Mouse (Mus musculus) v-Abl transformed pro-B cells (cell line): ENCODE data around the gene Gm13199.

Experiments used
- in situ Hi-C, 2 experiments: fragments of 400-800 bp; cut with MboI; formaldehyde crosslinking; loops; one replicate each; pipeline ENCODE4 v1.15.1; 2025; ENCODE audit not compliant: unreplicated experiment in 2 of 2

Gm13199 gene

DNA sequence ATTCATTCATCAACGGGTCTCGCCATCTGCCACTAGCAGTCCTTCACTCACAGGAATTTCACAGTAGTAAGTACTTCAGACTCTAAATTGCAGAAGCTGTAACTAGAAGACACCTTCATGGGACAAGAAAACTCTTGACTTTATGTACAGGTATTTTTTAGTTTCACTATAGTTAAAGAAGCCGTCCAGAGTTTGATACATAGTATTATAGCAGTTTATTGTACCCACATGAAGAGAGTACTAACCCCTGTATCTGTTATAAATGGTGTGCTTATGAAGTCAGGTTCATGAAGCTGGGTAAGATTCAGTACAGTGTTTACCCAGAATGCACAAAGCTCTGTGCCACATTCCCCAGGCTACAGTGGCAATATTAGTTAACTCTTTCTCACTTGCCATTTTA lies at the start of gene Gm13199:
Gm13199 (minus strand) TSS at position 101 of the 400 bp plus-strand sequence.
- in situ Hi-C loops, result no loop called here

DNA sequence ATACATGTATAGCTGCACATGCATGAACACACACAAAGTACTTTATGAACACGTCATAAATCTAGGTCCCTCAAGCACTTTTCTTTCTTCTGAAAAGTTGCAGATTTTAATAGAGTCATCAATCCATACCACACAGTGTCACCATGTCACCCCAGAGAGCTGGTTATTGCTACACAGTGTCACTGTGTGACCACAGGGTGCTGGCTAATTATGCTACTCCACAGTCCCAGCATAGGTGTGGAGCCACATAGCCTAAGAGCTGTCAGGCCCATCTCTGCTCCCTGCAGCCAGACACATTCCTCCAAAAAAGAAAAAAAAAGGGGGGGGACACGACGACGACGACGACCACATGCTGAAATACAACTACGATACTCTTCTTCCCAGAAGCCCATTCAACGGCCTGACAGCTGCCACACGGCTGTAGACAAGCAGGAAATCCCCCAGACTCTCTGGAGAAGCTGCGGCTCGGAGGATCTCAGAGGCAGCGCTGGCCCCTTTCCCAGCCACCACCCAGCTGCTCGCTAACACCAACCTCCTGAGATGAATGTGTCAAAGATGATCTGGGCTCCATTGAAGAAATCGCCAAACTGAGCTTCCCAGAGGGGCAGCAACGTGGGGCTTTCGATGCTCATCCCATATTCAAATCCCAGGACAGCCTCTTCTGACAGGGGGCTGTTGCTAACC lies 48.7 kb upstream of the Gm13199 start:
- in situ Hi-C loops, result loop anchor here in 1 of 2 experiments (25.0 kb wide), 1 partner anchor 824 kb away; no protein-coding TSS in a partner anchor

DNA sequence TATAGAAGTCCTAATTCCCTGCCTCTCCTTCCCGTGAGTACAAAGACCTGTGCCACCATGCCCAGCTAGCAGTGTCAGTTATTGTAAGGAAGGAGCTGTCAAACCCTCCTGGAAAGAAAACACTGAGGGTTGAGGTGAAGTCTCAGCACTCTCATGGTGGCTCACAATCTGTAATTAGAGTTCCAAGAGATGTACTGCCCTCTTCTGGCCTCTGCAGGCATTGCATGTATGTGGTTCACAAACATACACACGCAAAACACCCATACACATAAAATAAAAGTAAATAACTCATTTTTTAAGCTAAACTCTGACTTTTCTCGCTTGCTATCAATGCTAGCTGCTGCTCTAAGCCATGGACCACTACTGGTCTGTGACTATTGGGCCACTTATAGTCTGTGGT lies 43.9 kb upstream of the Gm13199 start:
- in situ Hi-C loops, result loop anchor here (5.0 to 25.0 kb wide), 4 partner anchors 261 to 822 kb away; no protein-coding TSS in a partner anchor

DNA sequence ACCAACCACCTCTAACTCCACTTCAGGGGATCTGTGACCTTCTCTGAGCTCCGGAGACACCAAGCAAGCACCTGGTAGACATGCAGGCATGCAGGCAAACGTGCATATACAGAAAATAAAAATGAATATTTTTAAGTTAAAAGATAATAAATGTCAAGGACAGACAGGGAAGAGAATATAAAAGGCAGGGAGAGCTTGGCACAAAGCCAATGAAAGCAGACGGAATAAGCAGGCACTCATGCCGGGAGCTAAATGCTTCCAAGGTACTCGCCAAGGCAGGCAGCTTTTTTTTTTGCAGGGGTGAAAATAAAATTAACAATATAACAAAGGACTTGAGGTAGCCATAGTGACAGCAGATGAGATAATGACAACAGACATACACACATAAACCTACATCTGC lies 43.4 kb upstream of the Gm13199 start:
- in situ Hi-C loops, result loop anchor here (5.0 to 25.0 kb wide), 4 partner anchors 261 to 821 kb away; no protein-coding TSS in a partner anchor

DNA sequence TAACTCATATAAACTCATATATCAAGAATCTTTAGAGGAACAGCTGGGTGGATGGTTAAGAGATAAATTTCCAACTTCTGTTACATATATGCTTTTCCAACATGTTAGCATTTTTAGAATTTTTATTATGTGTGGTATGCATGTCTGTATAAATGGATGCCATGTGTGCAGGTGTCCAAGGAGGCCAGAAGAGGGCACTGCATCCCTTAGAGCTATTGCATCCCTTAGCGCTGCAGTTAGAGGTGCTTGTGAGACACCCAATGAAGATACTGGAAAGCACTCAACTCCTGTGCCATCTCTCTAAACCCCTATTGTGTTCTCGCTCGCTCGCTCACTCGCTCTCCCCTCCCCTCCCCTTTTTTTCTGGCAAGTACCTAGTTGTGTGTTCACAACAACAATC lies 37.4 kb upstream of the Gm13199 start:
- in situ Hi-C loops, result loop anchor here (5.0 to 25.0 kb wide), 5 partner anchors 267 to 815 kb away; no protein-coding TSS in a partner anchor

DNA sequence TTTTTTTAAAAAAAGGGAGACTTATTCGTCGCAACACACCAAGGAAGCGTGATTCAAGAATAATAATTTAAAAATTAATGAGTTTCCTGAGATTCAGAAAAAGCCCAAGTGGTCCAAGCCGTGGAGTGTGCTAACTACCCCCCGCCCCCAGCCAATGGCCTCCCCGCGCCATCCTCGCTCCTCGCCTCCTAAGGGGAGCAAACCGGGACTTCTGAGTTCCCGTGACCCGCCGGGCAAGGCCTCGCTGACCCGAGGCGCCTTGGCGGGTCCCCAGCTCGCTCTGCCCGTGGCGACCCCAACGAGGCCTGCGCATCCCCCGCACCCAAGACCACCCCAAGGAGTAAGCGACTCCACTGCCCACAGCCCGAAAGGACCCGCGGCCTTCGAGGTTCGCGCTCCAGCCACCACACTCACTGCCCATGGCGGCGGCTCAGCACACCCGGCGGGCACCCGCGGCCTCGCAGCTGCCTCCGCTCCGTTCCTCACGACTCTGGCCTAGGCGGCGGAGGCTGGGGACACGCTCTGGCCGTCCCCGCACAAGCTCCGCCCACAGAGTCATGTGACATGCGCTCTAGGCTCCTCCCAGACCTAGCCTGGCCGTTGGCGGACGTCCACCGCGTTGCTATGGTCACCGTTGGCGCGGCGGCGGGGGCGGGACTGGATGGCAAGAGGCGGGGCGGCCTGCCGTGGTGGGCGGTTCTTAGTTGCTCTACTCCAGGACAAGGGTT lies 32.3 kb upstream of the Gm13199 start, which contains the start of gene Sec61a2:
Sec61a2 (minus strand) TSS at position 590 of the 728 bp plus-strand sequence.
- in situ Hi-C loops, result loop anchor here (5.0 kb wide), 1 partner anchor 48 kb away; the partner anchor contains the start of genes Cdc123 (in 2 of the 2) and Nudt5 (in 2 of the 2)

DNA sequence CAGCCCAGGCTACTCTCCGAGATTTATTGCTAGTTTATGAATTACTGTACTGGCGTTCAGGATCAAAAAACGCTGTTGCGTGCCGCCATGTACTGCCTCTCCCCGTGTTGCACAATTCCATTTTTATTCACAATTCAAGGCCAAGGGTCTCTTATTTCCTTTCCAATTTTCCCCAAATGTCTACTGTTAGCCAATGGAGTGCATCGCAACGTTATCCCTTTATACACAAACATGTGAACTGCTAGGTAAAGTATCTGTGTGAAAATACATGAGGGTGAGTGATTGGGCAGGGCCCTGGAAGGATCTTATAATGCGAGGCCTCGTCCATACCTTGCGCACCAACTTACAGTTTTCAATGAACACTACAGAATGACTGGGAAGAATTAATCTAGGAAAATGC lies 31.6 kb upstream of the Gm13199 start:
- in situ Hi-C loops, result loop anchor here (5.0 kb wide), 1 partner anchor 47 kb away; the partner anchor contains the start of genes Cdc123 (in 2 of the 2) and Nudt5 (in 2 of the 2)

DNA sequence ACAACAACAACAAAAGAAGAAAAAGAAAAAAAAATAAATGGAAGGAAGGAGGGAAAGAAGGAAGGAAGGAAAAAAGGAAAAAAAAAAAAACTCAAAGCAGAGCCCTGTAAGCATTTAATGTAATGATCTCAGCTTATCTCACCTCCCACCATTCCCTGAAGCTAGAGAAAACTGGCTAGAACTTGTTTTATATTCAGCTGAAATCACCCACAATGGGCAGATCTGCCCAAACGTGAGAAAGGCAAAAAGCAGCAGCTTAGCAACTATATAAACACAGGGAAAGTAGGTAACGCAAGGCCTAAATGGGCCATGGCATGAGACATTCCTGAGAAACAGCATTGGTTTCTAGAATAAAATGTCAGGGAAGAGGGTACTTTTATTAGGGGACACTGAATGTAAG lies 26.7 kb upstream of the Gm13199 start:
- in situ Hi-C loops, result no loop called here

DNA sequence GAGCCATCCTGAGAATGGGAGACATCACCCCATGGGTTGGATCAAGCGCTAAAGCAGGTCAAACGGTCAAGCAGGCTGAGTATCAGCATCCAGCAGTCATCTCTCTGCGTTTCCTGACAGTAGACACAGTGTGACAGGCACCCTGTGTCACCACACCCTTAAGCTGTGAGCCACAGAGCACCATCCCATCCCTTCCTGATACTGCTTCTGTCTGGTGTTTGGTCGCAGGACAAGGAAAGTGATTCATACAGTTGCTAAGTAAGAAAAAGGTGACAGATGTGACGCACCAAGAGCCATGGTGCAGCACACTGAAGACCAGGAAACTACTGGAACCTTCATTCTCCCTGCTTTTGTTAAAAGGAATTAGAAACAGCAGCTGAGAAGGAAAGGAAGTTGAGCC lies 26.1 kb upstream of the Gm13199 start:
- in situ Hi-C loops, result no loop called here

DNA sequence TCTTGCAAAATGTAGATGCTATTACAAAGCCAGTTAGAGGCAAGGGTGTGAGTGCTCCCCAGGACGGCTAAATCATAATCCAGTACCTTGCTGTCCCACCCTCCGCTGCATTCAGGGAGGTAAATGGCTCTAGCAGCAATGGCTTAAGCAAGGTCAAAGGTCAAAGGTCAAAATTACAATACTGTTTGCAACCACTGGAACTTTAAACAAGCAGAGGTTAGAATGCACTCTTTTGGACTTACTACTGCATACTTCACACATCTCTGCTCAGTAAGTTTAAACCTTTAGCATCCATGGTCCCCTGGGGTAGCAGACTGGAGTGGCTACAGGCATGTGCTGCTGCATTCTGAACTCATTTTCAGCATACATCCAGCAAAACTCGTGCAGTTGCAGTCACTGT lies 14.7 kb upstream of the Gm13199 start:
- in situ Hi-C loops, result no loop called here

DNA sequence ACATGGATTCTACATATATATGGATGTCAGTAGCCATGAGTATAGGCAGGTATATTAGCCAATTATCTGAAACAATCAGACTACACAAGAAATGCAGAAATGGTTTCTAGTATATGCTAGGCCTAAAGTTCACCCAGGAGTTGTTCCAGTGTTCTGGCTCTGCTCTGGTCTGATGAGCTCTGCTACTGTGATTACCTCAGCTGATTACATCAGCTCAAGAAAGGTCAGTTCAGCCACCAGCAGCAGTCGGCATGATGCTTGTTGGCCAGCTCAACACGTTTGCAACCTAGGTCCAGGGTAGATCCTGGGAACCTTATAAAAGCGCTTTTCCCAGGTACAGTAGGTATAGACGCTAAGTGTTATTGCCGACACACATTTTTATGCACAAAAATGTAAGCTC lies 7.0 kb upstream of the Gm13199 start:
- in situ Hi-C loops, result no loop called here

DNA sequence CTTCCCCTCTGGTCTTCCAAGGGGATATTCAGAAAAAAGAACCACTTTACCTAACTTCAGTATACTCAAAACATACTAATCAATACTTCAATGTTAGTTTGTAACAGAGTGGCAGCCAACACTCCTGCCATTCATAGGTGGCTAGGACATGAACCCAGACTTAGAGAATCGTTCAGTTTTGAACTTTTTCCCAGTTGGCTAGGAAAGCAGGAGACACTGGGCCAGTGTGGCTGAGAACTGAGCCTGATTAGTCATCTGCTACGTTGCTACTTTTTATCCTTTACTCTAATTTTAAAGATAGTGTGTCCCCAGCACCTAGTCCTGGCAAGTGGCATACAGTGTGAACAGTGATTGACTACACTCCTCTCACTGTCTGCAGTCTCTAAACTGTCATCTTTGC lies 4.9 kb upstream of the Gm13199 start:
- in situ Hi-C loops, result no loop called here

DNA sequence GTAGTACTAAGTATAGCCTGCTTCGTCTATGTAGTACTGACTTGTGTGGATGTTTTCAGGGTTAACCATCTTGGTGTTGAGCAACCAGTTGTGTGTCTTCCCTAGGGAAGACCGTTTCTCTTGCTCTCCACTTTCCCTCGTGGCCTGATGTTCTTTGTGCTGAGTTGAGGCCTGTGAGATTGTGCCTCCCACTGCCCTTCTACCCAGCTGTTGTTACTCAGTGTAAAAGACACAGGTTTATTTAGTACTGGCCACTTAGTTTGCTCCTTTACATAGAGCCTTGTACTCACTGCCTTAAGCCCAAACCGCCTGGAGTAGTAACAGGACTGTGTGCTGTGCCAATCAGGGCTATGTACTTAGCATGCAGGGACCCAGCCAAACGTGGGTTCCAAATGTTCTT lies 10.9 kb downstream of the Gm13199 start:
- in situ Hi-C loops, result no loop called here

DNA sequence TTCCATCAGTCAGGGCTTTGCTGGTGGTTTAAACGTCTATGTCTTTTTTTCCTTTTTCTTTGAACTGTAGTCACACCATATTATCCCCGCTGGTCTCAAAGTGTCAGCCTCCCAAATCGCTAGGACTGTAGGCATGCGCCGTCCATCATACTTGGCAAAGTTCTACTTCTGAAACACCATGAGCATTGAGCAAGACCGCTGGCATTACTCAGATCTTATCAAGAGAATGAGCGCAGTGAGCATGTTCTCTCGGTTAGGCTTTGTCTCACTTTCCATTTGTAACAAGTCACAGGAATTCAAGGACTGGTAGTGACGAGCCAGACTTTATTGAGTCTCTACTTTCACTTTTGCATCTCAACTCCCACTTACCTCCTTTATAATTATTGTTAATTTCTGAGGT lies 11.6 kb downstream of the Gm13199 start:
- in situ Hi-C loops, result no loop called here

DNA sequence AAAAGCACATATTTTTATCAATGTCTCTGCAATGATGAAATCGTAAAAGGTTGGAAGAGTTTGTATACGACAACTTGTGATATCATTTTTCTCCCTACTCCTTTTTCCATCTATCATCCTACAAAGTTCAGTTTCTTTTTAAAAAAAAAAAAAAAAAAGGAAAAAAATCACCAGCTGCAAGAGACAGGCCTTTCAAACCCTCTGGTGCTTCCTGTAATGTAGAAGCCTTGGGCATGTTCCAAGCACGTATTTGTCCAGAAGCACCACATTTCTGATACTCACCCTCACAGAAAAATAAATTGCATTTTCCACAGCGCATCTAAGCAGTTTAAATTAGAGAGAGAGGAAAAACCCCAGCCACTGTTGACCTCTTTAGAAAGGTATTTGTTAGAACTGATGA lies 16.9 kb downstream of the Gm13199 start:
- in situ Hi-C loops, result loop anchor here (5.0 kb wide), 1 partner anchor 46 kb away; no protein-coding TSS in a partner anchor

DNA sequence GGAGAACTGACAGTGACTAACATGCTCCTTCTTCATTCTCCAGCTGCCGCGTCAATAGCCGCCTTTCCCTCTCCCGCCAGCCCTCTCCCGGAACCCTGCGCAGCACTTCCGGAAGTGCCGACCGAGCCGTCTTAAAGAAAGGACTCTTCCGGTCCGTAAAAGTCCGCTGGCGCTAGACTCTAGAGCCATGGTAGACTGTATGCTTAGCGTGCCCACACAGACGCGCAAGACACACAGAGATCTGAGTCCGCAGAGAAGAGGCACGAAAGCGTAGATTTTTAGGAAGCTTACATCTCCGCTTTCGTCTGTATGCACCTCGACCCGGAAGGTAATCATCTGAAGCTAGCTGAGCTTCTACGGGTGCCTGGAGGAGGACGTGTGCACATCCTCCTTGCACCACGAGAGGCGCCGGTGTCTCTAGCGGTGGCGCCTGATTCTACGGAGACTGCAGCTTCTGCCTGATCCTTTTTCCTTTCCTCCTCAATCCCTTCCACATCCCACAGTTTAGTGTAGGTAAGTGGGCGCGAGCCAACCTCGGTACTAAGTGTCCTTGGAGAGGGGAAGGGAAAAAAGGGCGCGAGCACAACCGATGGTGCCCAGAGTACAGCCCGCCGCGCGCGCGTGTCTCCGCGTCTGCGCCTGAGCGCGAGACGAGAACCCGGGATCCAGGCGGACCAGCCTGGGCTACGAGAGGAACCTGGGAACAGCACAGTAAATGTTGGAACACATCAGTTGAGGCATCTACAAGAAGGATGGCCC lies 17.7 kb downstream of the Gm13199 start, which contains the start of the genes Nudt5 and Cdc123:
Nudt5 (plus strand) TSS at position 147 of the 759 bp plus-strand sequence.
Cdc123 (minus strand) TSS at position 292 of the 759 bp plus-strand sequence.
- in situ Hi-C loops, result loop anchor here (5.0 kb wide), 1 partner anchor 47 kb away; no protein-coding TSS in a partner anchor

DNA sequence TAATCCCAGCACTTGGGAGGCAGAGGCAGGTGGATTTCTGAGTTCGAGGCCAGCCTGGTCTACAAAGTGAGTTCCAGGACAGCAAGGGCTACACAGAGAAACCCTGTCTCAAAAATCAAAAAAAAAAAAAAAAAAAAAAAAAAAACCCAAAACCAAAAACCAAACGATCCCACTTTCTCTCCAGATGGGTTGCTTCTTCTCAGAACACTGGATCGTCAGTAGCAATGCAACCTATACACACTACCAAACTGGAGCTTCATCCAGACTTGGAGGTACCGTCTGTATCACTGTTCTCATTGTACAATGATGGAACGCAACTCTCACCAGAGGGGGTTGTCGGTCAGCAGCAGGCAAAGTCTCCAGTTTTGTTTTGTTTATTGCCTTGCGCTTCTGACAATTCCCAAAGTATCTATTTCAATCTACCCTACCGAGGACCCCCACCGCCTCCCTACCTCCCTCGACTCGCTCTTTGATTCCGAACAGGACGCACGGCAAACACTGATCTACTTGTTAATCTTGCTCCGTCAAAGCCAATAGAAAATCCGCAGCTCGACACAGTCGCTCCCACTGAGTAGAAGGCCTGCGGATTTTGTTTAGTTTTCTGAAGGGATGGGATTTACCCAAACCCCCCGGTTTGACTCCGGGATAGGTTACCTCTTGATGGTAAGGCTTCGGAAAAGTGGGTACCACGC lies 18.4 kb downstream of the Gm13199 start:
- in situ Hi-C loops, result no loop called here

DNA sequence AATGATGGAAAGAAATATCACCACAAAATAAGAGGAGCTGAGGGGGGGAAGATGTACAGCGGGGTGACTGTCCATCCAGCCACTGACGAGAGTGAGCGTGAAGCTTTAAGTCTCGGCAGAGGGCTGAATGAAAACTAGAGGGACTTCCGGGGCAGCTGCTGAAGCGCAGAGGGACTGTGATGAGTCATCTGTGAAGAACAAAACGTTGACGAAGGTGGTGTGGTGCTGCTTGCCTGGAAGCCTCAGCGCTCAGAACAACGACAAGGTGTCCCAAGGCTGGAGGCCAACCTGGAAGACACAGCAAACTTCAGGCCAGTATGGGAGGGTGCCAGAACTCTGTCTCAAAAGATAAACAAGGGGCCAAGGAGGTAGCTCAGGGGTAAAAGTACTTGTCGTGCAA lies 21.9 kb downstream of the Gm13199 start:
- in situ Hi-C loops, result no loop called here

DNA sequence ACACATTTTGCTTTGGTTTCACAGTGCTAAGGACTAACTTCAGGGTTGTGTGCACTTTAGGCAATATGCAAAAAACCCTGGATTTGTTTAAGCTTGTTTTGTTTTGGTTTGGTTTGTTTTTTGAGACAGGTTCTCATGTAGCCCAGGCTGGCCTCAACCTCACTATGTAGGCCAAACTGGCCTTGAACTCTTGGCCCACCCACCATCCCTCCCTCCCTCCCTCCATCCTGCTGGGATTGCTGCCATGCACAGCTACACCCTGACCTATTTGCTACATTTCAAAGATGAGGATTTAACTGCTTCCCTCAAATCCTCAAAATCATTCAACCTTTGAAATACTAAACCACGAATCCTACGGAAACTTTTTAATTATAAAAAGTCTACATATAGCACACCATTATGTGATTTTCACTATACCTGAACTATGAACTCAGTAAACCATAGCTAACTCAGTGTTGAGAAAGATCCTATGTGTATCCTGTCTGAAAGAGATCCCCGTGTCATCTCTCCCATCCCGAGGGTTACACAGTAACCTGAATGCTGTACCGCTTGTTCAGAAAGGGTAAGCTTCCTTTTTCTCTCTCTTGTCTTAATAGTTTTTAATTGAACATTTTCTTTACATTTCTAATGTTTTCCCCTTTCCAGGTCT lies 37.3 kb downstream of the Gm13199 start:
- in situ Hi-C loops, result no loop called here
